Mouse (Mus musculus): ENCODE measurements at regions not wholly inside any gene's neighbourhood (a gene's known extent, or its start where the extent isn't known, plus 50 kb on each side); places are given as distances from the start of the nearest gene placed in this dataset.

GRCm38 (mm10) chr1:147187251-147188025 lies 692.9 kb downstream of the Brinp3 start:
- TF ChIP-seq CTCF (IDR thresholded peaks at IDR 0.05; ENCODE audit: low read depth) (no peak), EP300 (optimal IDR thresholded peaks at IDR 0.05) (no peak)
